Mouse (Mus musculus): ENCODE measurements around the gene Cd83. TPM values are rescaled to one million over a fixed set of nuclear protein-coding genes. Genes with fewer than 3 reads are reported as not detected.

The Cd83 gene
- polyA plus RNA-seq, 1 experiment from 2014 or later: 8.8 TPM

- Histone ChIP-seq H3K4me1 (ENCODE audit: control insufficient read depth, insufficient read depth, low read length) (peaks cover 18% of the 10 kb centered on the region), H3K9ac (ENCODE audit: low read depth, low read length) (no peak overlapping the region), H3K27ac (replicated peaks; ENCODE audit: low read depth, low read length) (0 out of 2 replicates have a peak overlapping the region, but pooled peaks have one; percentile 39), H3K4me2 (ENCODE audit: low read depth, low read length) (no peak overlapping the region), H3K36me3 (ENCODE audit: control insufficient read depth, insufficient read depth, low read length) (no peaks in the 10 kb centered on the region), H3K9me3 (ENCODE audit: control insufficient read depth, low read length) (no peaks in the 10 kb centered on the region), H3K27me3 (replicated peaks; ENCODE audit: control insufficient read depth, insufficient read depth, low read length) (no peaks in the 10 kb centered on the region), H3K4me3 (ENCODE audit: low read depth, low read length) (no peak overlapping the region)
- ATAC-seq (ENCODE audit: low read depth) (peak; percentile 65), DNase-seq (ENCODE audit: low spot score) (peak; percentile 77)
- 62% methylated on average over 7 of the region's 7 CpGs for WGBS
Measured at GRCm38 (mm10) chr13:43766786-43767680, 17.5 kb upstream of the Cd83 start.

GRCm38 (mm10) chr13:43773020-43773419 lies 11.6 kb upstream of the Cd83 start:
- Histone ChIP-seq H3K4me2 (ENCODE audit: low read depth, low read length) (no peak overlapping the region), H3K9me3 (ENCODE audit: control insufficient read depth, low read length) (no peaks in the 10 kb centered on the region), H3K27me3 (replicated peaks; ENCODE audit: control insufficient read depth, insufficient read depth, low read length) (no peaks in the 10 kb centered on the region), H3K4me3 (ENCODE audit: low read depth, low read length) (no peak overlapping the region), H3K36me3 (ENCODE audit: control insufficient read depth, insufficient read depth, low read length) (no peaks in the 10 kb centered on the region), H3K27ac (replicated peaks; ENCODE audit: low read depth, low read length) (no peak overlapping the region), H3K9ac (ENCODE audit: low read depth, low read length) (no peak overlapping the region), H3K4me1 (ENCODE audit: control insufficient read depth, insufficient read depth, low read length) (peaks cover 4% of the 10 kb centered on the region; the same call in 1 of the 2 replicates)
- ATAC-seq (ENCODE audit: low read depth) (no peak), DNase-seq (ENCODE audit: low spot score) (no peak)
- WGBS: 84% methylated on average over 6 of the region's 6 CpGs

GRCm38 (mm10) chr13:43773965-43774566 lies 10.5 kb upstream of the Cd83 start:
- WGBS: 49% methylated on average over 15 of the region's 15 CpGs
- Histone ChIP-seq H3K9me3 (ENCODE audit: control insufficient read depth, low read length) (no peaks in the 10 kb centered on the region), H3K36me3 (ENCODE audit: control insufficient read depth, insufficient read depth, low read length) (no peaks in the 10 kb centered on the region), H3K4me3 (ENCODE audit: low read depth, low read length) (no peak overlapping the region), H3K4me1 (ENCODE audit: control insufficient read depth, insufficient read depth, low read length) (peaks cover 4% of the 10 kb centered on the region; the same call in 1 of the 2 replicates), H3K27me3 (replicated peaks; ENCODE audit: control insufficient read depth, insufficient read depth, low read length) (no peaks in the 10 kb centered on the region), H3K4me2 (ENCODE audit: low read depth, low read length) (no peak overlapping the region), H3K9ac (ENCODE audit: low read depth, low read length) (no peak overlapping the region), H3K27ac (replicated peaks; ENCODE audit: low read depth, low read length) (no peak overlapping the region)
- peak; percentile 22; the same call in 1 of the 2 replicates for ATAC-seq (ENCODE audit: low read depth)
- DNase-seq (ENCODE audit: low spot score): peak; percentile 76

GRCm38 (mm10) chr13:43774605-43775426 lies 9.8 kb upstream of the Cd83 start:
- WGBS: 75% methylated on average over 13 of the region's 13 CpGs
- Histone ChIP-seq H3K4me3 (ENCODE audit: low read depth, low read length) (no peak overlapping the region), H3K9me3 (ENCODE audit: control insufficient read depth, low read length) (no peaks in the 10 kb centered on the region), H3K4me2 (ENCODE audit: low read depth, low read length) (no peak overlapping the region), H3K36me3 (ENCODE audit: control insufficient read depth, insufficient read depth, low read length) (no peaks in the 10 kb centered on the region), H3K27ac (replicated peaks; ENCODE audit: low read depth, low read length) (no peak overlapping the region), H3K9ac (ENCODE audit: low read depth, low read length) (no peak overlapping the region), H3K27me3 (replicated peaks; ENCODE audit: control insufficient read depth, insufficient read depth, low read length) (no peaks in the 10 kb centered on the region), H3K4me1 (ENCODE audit: control insufficient read depth, insufficient read depth, low read length) (peaks cover 4% of the 10 kb centered on the region; the same call in 1 of the 2 replicates)
- ATAC-seq (ENCODE audit: low read depth) (no peak), DNase-seq (ENCODE audit: low spot score) (no peak)

- Histone ChIP-seq H3K36me3 (ENCODE audit: control insufficient read depth, insufficient read depth, low read length) (no peaks in the 10 kb centered on the region), H3K9ac (ENCODE audit: low read depth, low read length) (no peak overlapping the region), H3K4me2 (ENCODE audit: low read depth, low read length) (no peak overlapping the region), H3K4me3 (ENCODE audit: low read depth, low read length) (no peak overlapping the region), H3K9me3 (ENCODE audit: control insufficient read depth, low read length) (no peaks in the 10 kb centered on the region), H3K4me1 (ENCODE audit: control insufficient read depth, insufficient read depth, low read length) (peaks cover 4% of the 10 kb centered on the region; the same call in 1 of the 2 replicates), H3K27ac (replicated peaks; ENCODE audit: low read depth, low read length) (no peak overlapping the region), H3K27me3 (replicated peaks; ENCODE audit: control insufficient read depth, insufficient read depth, low read length) (no peaks in the 10 kb centered on the region)
- ATAC-seq (ENCODE audit: low read depth) (no peak), DNase-seq (ENCODE audit: low spot score) (no peak)
- 75% methylated on average over 2 of the region's 2 CpGs for WGBS
Measured at GRCm38 (mm10) chr13:43775427-43775733, 9.2 kb upstream of the Cd83 start.

- no peak for ATAC-seq (ENCODE audit: low read depth)
- no peak overlapping the region for H3K27ac ChIP-seq (replicated peaks; ENCODE audit: low read depth, low read length)
- WGBS: 56% methylated on average over 9 of the region's 9 CpGs
Measured at GRCm38 (mm10) chr13:43777321-43778002, 7.1 kb upstream of the Cd83 start.

GRCm38 (mm10) chr13:43778021-43778649 lies 6.4 kb upstream of the Cd83 start:
- WGBS: 43% methylated on average over 6 of the region's 6 CpGs
- Histone ChIP-seq H3K9me3 (ENCODE audit: control insufficient read depth, low read length) (no peaks in the 10 kb centered on the region), H3K36me3 (ENCODE audit: control insufficient read depth, insufficient read depth, low read length) (no peaks in the 10 kb centered on the region), H3K27ac (replicated peaks; ENCODE audit: low read depth, low read length) (no peak overlapping the region), H3K4me1 (ENCODE audit: control insufficient read depth, insufficient read depth, low read length) (no peaks in the 10 kb centered on the region), H3K4me2 (ENCODE audit: low read depth, low read length) (no peak overlapping the region), H3K4me3 (ENCODE audit: low read depth, low read length) (no peak overlapping the region), H3K27me3 (replicated peaks; ENCODE audit: control insufficient read depth, insufficient read depth, low read length) (no peaks in the 10 kb centered on the region; the same call in 1 of the 2 replicates), H3K9ac (ENCODE audit: low read depth, low read length) (no peak overlapping the region)
- no peak for ATAC-seq (ENCODE audit: low read depth)
- no peak for DNase-seq (ENCODE audit: low spot score)

More at GRCm38 (mm10) chr13:43777321-43778002, 7.1 kb upstream of the Cd83 start:
- H3K9me3 ChIP-seq (ENCODE audit: control insufficient read depth, low read length): no peaks in the 10 kb centered on the region
- H3K4me3 ChIP-seq (ENCODE audit: low read depth, low read length): no peak overlapping the region
- no peak for DNase-seq (ENCODE audit: low spot score)
- no peak overlapping the region for H3K4me2 ChIP-seq (ENCODE audit: low read depth, low read length)
- H3K4me1 ChIP-seq (ENCODE audit: control insufficient read depth, insufficient read depth, low read length): no peaks in the 10 kb centered on the region
- no peaks in the 10 kb centered on the region for H3K36me3 ChIP-seq (ENCODE audit: control insufficient read depth, insufficient read depth, low read length)
- no peak overlapping the region for H3K9ac ChIP-seq (ENCODE audit: low read depth, low read length)
- no peaks in the 10 kb centered on the region; the same call in 1 of the 2 replicates for H3K27me3 ChIP-seq (replicated peaks; ENCODE audit: control insufficient read depth, insufficient read depth, low read length)

Measured in embryonic facial prominence, embryonic 14.5 days (tissue).